18 mouse cellular contexts compared by ENCODE assay signal in the genomic region with DNA sequence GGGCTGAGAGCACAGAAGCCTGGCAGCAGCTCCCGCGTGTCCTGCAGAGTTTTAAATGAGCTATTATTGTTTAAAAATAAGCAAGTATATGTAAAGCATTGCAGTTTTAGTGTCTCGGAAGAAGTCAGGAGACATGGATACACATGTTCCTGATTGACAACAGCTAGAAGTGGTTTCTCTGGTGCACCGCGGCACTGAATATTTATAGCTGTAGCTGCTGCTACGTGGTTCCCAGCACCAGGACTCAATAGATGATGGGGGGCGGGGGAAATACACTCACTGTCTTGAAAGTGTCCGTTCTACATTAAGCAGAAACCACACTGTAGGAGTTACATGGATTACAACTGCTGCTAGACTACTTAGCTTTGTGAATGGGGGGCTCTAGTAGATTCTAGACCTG. TPM values are rescaled to one million over a fixed set of nuclear protein-coding genes. Genes with fewer than 3 reads are reported as not detected.
"Had no signal": no experiment of that assay in that cellular context is flagged by ENCODE, and none has a peak within 500 bp of the region (broad histone marks: within the 10 kb centered on the region; RNA-seq: fewer than 3 reads in every experiment).

No protein-coding gene starts in this region.

- H3K27me3 ChIP-seq: liver, embryonic 13.5 days had no signal

- H3K27ac ChIP-seq: left cerebral cortex, adult 2 months; liver, embryonic 13.5 days had no signal

- DNase-seq: kidney, postnatal 10 days; kidney, postnatal 36 days; layer of hippocampus, postnatal 36 days; liver, embryonic 13.5 days; lung, adult 2 months; lung, postnatal 14 days; lung, postnatal 4 days; midbrain, embryonic 14.5 days; thymus, adult 18-20 months; thymus, postnatal 36 days had no signal

- H3K4me2 ChIP-seq: liver, embryonic 13.5 days; midbrain, embryonic 11.5 days had no signal

- H3K4me3 ChIP-seq: left cerebral cortex, adult 2 months; liver, embryonic 13.5 days had no signal

- H3K9ac ChIP-seq: liver, embryonic 13.5 days had no signal

- H3K9me3 ChIP-seq: liver, embryonic 13.5 days had no signal

- H3K36me3 ChIP-seq: liver, embryonic 13.5 days had no signal

RNA-seq across cellular contexts. Expression of a gene that starts 54.2 kb away (rescaled TPM):
- total RNA-seq: liver, adult 2 months; megakaryocyte progenitor cell, adult 5-6 weeks; megakaryocyte-erythroid progenitor cell, adult 5-6 weeks had no signal
- polyA plus RNA-seq: liver, adult 2 months; liver, embryonic 13.5 days; liver, embryonic 16.5 days; midbrain, embryonic 11.5 days; midbrain, embryonic 14.5 days; small intestine, adult 2 months; stomach, embryonic 16.5 days had no signal
